Mouse (Mus musculus): Measurements from ENCODE around the gene Fbxw11. TPM values are rescaled to one million over a fixed set of nuclear protein-coding genes. Genes with fewer than 3 reads are reported as not detected.

Fbxw11 gene
- polyA plus RNA-seq, 1 experiment from 2014 or later = 118 TPM

DNA sequence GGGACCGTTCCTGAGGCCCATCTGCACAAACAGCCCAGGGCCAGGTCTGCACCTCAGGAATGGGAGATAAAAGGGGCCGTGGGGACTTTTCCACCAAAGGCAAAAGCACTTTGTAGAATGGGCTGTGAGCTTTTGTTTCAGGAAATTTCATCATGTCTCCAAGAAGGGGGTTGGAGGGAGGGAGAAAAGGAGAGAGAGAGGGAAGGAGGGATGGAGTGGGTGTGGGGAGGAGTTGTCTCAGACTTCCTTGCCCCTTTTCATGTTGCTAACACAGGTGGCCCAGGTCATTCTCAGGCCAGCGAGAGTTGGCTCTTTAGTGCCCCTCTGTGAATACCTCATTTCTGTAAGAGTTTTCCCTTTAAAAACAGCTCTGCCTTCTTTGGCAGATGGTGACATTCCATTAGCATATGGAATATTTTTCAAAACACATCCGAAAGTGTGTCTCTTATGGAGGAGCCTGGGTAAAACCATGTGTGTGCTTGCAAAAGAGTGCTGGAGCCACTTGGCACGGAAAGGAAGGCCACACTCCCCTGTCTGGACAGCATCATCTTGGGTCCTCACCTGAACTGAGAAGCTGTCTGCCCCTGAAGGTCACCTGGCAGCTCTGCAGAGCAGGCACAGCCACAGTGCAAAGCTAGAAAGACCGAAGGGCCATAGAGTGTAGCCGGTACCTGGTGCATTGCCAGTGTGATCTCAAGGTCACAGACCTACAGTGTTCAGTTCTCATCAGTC lies 109.5 kb downstream of the Fbxw11 start:
- no peak overlapping the region for H3K4me2 ChIP-seq
- H3K27me3 ChIP-seq = no peaks in the 10 kb centered on the region
- no peak overlapping the region for H3K4me3 ChIP-seq
- H3K36me3 ChIP-seq = peaks cover 1% of the 10 kb centered on the region
- H3K9ac ChIP-seq = no peak overlapping the region
- H3K4me1 ChIP-seq (replicated peaks) = no peaks in the 10 kb centered on the region
- H3K27ac ChIP-seq = no peak overlapping the region
- ATAC-seq (ENCODE audit: low FRiP score) = no peak
- no peaks in the 10 kb centered on the region for H3K9me3 ChIP-seq
- 84% methylated on average over 7 of the region's 7 CpGs for WGBS

DNA sequence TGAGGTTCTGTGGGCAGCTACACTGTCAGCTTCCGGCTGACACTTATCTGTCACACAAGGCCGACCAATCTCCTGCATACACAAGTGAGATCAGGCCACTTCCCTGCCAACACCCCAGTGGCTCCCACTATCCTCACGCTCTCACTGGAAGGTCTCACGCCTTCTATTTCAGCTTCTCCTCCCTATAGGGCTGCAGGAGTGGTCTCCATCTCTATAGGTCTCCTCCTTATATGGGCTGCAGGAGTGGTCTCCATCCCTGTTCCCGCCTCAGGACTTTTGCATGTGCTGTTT lies 110.0 kb downstream of the Fbxw11 start:
- no peak overlapping the region for H3K9ac ChIP-seq
- H3K4me3 ChIP-seq = no peak overlapping the region
- H3K27ac ChIP-seq = no peak overlapping the region
- 81% methylated on average over 5 of the region's 5 CpGs for WGBS
- no peak for ATAC-seq (ENCODE audit: low FRiP score)
- H3K9me3 ChIP-seq = no peaks in the 10 kb centered on the region
- no peaks in the 10 kb centered on the region for H3K27me3 ChIP-seq
- H3K36me3 ChIP-seq = no peaks in the 10 kb centered on the region; the same call in 1 of the 2 replicates
- no peak overlapping the region for H3K4me2 ChIP-seq
- no peaks in the 10 kb centered on the region for H3K4me1 ChIP-seq (replicated peaks)

DNA sequence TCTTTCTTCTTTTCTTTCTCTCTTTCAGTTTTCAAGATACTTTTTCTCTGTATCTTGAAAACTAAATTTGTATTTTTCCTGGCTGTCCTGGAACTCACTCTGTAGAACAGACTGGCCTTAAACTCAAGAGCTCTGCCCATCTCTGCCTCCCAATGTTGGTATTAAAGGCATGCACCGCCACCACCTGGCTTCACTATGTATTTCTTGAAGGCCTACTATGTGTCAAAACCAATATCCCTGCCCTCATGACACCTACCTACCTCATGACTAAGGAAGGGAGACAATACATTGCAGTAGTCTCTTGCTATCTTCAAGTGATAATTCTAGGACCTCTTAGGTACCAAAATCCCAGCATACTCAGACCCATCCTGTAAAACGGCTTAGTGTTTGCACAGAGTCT lies 110.8 kb downstream of the Fbxw11 start:
- ATAC-seq (ENCODE audit: low FRiP score) = no peak
- WGBS = 92% methylated on average over 2 of the region's 2 CpGs
- H3K27ac ChIP-seq = no peak overlapping the region
- H3K27me3 ChIP-seq = no peaks in the 10 kb centered on the region
- no peak overlapping the region for H3K4me3 ChIP-seq
- H3K9me3 ChIP-seq = no peaks in the 10 kb centered on the region
- H3K9ac ChIP-seq = no peak overlapping the region
- no peaks in the 10 kb centered on the region for H3K4me1 ChIP-seq (replicated peaks)
- H3K4me2 ChIP-seq = no peak overlapping the region
- no peaks in the 10 kb centered on the region for H3K36me3 ChIP-seq

DNA sequence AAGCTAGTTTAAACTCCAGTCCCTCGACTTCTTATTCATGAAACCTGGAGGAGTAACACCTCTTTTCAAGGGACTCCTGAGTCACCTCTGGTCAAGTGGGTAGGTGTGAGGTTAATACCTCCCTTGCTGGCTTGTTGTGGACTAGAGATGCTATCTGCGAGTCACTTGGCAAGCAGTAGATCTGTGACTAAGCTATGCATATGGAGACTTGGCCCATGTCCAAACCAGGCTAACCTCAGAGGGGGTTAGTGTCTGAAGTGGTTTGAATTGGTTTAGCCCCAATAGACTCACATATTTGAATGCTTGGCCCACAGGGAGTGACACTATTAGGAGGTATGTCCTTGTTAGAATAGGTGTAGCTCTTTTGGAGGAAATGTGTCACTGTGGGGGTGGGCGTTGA lies 120.2 kb downstream of the Fbxw11 start:
- no peak overlapping the region for H3K4me2 ChIP-seq
- no peak overlapping the region for H3K4me3 ChIP-seq
- no peak overlapping the region for H3K27ac ChIP-seq
- no peaks in the 10 kb centered on the region for H3K4me1 ChIP-seq (replicated peaks)
- H3K36me3 ChIP-seq = no peaks in the 10 kb centered on the region
- no peak for ATAC-seq (ENCODE audit: low FRiP score)
- H3K9me3 ChIP-seq = no peaks in the 10 kb centered on the region
- WGBS = 75% methylated on average over 3 of the region's 3 CpGs
- no peak overlapping the region for H3K9ac ChIP-seq
- no peaks in the 10 kb centered on the region for H3K27me3 ChIP-seq

DNA sequence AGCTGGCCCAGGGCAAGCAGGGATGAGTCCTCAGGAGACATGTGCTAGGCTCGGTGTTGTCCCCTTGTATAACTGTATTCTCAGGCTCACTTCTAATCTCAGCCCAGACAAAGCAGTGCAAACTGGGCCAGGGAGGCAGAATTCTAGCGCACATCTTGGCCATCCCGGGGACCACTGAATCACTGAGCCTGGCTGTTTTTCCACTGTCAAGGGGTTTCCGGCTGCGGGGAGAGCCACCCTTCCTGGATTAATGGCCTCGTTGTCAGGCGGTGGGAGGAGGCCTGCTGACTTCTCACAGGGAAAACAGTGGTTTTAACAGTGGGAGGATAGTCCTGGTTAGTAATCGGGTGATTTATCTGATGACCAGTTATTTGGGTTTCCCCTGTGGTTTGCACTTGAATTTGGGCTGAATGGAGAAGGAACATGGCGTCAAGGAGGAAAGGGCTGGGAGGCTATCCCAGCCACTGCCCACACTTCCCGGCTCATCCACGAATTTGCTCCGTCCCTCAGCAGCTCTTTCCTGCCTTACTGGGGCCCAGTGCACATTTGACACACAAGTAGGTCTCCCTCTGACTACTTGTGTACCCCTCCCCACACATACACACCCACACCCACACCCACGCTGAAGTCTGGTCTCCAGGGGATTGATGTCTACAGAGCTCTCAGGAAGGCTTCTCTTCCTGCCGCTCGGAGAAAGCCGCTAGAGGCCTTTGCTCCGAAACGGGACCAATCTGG lies 125.1 kb downstream of the Fbxw11 start:
- 80% methylated on average over 18 of the region's 18 CpGs for WGBS
- H3K27me3 ChIP-seq = no peaks in the 10 kb centered on the region
- no peak overlapping the region for H3K27ac ChIP-seq
- no peaks in the 10 kb centered on the region for H3K36me3 ChIP-seq
- no peak overlapping the region for H3K4me3 ChIP-seq
- no peaks in the 10 kb centered on the region for H3K4me1 ChIP-seq (replicated peaks)
- H3K4me2 ChIP-seq = no peak overlapping the region
- no peaks in the 10 kb centered on the region for H3K9me3 ChIP-seq
- H3K9ac ChIP-seq = no peak overlapping the region
- no peak for ATAC-seq (ENCODE audit: low FRiP score)

DNA sequence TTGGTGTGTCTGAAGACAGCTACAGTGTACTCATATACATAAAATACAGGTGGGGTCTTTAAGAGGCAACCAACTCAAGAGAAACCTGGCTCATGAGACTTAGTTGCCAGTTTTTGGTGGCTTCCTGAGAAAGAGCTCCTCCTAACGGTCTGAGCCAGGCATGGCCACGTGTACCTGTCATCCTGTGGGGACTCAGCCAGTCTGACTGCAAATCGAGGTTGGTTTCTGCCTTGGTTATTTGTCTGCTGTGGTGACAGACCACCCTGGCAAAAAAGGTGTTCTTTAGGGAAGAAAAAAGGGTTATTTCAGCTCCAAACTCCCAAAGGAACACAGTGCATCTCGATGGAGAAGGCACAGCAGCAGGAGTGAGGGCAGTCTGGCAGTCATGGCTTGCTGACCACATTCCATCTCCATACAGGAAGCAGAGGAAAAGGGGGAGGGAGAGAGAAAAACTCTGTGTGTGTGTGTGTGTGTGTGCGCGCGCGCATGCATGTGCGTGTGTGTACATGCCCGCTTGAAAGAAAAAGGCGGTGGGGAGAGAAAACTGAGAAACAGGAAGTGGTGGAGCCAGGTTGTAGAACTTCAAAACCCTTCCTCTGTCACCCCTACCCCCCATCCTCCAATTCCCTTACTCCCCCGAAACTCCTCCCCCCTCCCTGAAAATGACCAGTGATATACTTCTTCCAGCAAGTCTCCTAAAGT lies 126.3 kb downstream of the Fbxw11 start:
- Histone ChIP-seq H3K4me2 (no peak overlapping the region), H3K4me3 (no peak overlapping the region), H3K36me3 (no peaks in the 10 kb centered on the region), H3K9me3 (no peaks in the 10 kb centered on the region), H3K27me3 (no peaks in the 10 kb centered on the region), H3K27ac (no peak overlapping the region), H3K4me1 (replicated peaks) (no peaks in the 10 kb centered on the region), H3K9ac (no peak overlapping the region)
- 80% methylated on average over 12 of the region's 12 CpGs for WGBS
- no peak for ATAC-seq (ENCODE audit: low FRiP score)

DNA sequence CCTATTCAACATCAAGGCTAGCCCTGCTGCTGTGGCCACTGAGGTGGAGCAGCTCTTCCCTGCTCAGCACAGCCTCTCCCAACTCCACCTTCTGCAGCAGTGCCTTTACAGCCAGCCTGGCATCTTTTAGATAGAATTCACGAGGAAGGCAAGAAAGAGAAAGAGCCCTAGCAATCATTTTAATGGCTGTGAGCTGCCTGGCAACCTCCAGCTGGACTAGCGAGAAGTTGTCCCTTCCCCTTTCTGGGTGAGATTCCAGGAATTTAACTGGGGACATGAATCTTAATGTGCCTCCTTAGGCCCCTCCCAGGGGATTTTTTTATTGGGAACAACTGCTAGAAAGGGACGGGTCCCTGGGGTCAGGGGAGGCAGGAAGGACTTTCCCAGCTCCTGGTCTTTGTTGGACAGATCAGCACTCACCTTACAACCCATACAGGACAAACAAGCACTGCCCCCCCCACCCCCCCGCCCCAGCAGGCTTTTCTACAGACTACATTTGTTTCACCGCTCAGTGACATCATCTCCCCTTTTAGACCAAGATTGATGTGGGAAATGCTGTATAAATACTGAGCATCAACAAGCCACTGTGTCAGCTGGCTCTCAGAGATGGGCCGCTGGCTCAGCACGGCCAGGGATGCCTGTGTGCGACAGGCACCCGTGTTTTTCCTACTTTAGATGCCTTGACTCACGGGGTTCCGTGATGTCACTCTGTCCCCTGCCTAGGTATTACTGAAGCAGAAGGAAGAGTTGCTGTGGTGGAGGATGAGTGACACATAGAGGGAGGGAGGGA lies 138.4 kb downstream of the Fbxw11 start:
- ATAC-seq (ENCODE audit: low FRiP score) = peak; percentile 88
- Histone ChIP-seq H3K36me3 (no peaks in the 10 kb centered on the region), H3K4me2 (no peak overlapping the region), H3K27ac (peak overlapping the region; percentile 66), H3K4me1 (replicated peaks) (peaks cover 10% of the 10 kb centered on the region), H3K9ac (no peak overlapping the region), H3K9me3 (no peaks in the 10 kb centered on the region), H3K27me3 (no peaks in the 10 kb centered on the region), H3K4me3 (no peak overlapping the region)
- 39% methylated on average over 11 of the region's 11 CpGs for WGBS

DNA sequence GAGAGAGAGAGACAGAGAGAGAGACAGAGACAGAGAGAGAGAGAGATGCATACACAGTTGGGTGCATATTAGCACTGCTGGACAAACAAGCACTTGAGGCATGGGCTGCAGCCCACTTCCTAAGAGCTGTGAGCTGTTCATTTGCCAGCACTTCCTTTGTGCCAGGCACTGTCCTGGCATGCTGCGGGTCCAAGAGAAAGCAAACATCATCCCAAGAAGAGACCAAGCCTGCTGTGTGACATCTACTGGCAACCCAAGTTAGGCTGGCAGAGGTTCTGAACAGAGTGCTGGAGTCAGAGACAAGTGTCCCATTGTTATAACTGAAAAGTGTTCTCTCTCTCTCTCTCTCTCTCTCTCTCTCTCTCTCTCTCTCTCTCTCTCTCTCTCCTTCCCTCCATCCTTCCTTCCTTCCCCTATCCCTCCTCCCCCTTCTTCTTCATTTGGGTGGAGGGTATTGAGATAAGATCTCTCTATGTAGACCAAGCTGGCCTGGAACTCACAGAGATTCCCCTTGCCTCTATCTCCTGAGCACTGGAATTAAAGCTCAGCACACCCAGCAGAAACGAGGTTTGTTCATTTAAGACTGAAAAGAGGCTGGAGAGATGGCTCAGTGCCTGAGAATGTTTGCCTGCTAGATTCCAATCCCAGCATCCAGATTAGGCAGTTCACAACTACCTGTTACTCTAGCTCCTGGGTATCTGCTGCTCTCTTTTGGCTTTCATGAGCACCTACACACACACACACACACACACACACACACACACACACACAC lies 139.3 kb downstream of the Fbxw11 start:
- ATAC-seq (ENCODE audit: low FRiP score) = peak; percentile 72; the same call in 1 of the 2 replicates
- Histone ChIP-seq H3K9me3 (no peaks in the 10 kb centered on the region), H3K9ac (no peak overlapping the region), H3K27ac (no peak overlapping the region), H3K36me3 (no peaks in the 10 kb centered on the region), H3K4me2 (no peak overlapping the region), H3K4me1 (replicated peaks) (peaks cover 10% of the 10 kb centered on the region), H3K27me3 (no peaks in the 10 kb centered on the region), H3K4me3 (no peak overlapping the region)
- WGBS = 59% methylated on average over 2 of the region's 2 CpGs

DNA sequence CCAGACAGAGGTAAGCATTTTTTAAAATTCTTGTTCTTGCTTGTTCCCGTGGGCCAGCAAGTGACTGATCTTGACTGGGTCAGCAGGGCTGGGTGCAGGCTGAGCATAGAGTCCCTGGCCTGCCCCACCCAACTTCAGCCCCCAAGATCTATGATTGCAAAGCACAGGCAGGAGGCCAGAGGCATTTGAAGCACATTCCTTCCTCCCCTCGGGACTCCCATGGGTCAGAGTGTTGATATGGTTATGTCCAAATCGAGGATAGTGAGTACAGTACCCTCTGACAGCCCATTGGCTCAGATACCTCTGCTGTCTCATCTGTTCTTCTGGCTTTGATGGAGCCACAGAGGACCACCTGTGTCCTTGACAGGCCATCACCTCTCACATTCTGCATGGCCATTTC lies 140.2 kb downstream of the Fbxw11 start:
- H3K9me3 ChIP-seq = no peaks in the 10 kb centered on the region
- no peaks in the 10 kb centered on the region for H3K27me3 ChIP-seq
- no peak overlapping the region for H3K9ac ChIP-seq
- no peak for ATAC-seq (ENCODE audit: low FRiP score)
- H3K4me1 ChIP-seq (replicated peaks) = peaks cover 10% of the 10 kb centered on the region
- H3K4me3 ChIP-seq = no peak overlapping the region
- no peak overlapping the region for H3K4me2 ChIP-seq
- 81% methylated on average over 3 of the region's 3 CpGs for WGBS
- no peaks in the 10 kb centered on the region for H3K36me3 ChIP-seq
- H3K27ac ChIP-seq = no peak overlapping the region

DNA sequence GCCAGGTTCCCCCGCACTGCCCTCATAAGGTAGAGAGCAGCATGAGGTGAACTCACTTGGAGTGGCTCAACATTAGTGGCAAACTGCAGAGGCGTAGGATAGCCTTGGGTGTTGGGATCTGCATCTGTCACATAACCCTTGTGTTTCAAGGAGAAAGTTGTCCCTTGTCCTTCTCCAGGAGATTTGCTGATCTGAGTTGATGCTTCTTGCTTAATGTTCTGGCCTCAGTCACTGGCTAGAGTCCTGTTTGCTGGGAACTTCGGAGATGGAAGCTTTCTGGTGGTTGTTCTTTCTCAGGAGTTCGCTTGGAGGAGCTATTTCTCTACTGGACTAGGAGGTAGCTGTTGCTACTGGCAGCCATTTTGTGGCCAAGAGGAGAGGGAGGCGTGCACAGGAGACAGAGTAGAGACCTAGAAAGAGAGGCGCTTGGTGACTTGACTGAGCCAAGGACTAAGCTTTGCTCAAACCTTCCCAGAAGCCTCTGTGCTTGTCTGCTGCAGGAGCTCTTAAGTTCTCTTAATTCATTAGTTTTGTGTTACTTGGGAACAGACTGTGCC lies 143.1 kb downstream of the Fbxw11 start:
- H3K9me3 ChIP-seq = no peaks in the 10 kb centered on the region
- H3K4me1 ChIP-seq (replicated peaks) = peaks cover 6% of the 10 kb centered on the region
- no peak overlapping the region for H3K4me2 ChIP-seq
- H3K36me3 ChIP-seq = no peaks in the 10 kb centered on the region
- H3K4me3 ChIP-seq = no peak overlapping the region
- H3K27me3 ChIP-seq = no peaks in the 10 kb centered on the region
- no peak for ATAC-seq (ENCODE audit: low FRiP score)
- no peak overlapping the region for H3K27ac ChIP-seq
- 86% methylated on average over 6 of the region's 6 CpGs for WGBS
- H3K9ac ChIP-seq = no peak overlapping the region

DNA sequence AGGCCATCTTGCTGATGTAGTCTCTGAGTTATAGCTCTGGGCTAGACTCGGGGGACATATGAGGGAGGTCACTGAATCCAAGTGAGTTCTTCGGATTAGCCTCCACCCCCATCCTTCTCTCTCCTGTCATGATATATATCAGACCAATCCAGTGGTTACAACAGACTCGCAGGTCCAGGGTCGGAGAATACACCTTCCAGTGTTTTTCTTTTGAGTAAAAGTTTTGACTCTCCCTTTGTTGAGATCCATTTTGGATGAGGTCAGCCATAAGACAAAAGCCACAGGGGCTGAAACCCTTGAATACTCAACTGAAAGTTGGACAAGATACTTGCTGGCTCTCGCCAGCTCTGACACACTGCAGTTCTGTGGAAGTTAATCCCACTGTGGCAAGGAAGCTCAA lies 143.7 kb downstream of the Fbxw11 start:
- ATAC-seq (ENCODE audit: low FRiP score) = no peak
- no peaks in the 10 kb centered on the region for H3K36me3 ChIP-seq
- no peaks in the 10 kb centered on the region for H3K27me3 ChIP-seq
- no peak overlapping the region for H3K27ac ChIP-seq
- no peak overlapping the region for H3K4me2 ChIP-seq
- WGBS = 89% methylated on average over 5 of the region's 5 CpGs
- no peaks in the 10 kb centered on the region for H3K9me3 ChIP-seq
- no peak overlapping the region for H3K4me3 ChIP-seq
- no peak overlapping the region for H3K9ac ChIP-seq
- peaks cover under 1% of the 10 kb centered on the region for H3K4me1 ChIP-seq (replicated peaks)

All from hindbrain, embryonic 13.5 days (tissue).